Mouse (Mus musculus) adrenal gland, postnatal 36 days (tissue): Measurements from ENCODE around the gene Csf1. TPM values are rescaled to one million over a fixed set of nuclear protein-coding genes. Genes with fewer than 3 reads are reported as not detected.
A peak's percentile ranks its signal among the peaks of the same experiment; 100 is the strongest.

Experiments used
- DNase-seq, 2 experiments: peaks; one replicate each; pipeline ENCODE4 v3.0.0; 2021; ENCODE audit warnings: mixed read lengths in 1 of 2
- total RNA-seq, 2 experiments: library from RNA; stranded (reverse); gene quantifications; 2 replicates each; pipeline ENCODE4 v1.2.3; 2021

Csf1 gene
- total RNA-seq, 2 experiments from 2014 or later, result 14.2 to 27.4 TPM

DNA sequence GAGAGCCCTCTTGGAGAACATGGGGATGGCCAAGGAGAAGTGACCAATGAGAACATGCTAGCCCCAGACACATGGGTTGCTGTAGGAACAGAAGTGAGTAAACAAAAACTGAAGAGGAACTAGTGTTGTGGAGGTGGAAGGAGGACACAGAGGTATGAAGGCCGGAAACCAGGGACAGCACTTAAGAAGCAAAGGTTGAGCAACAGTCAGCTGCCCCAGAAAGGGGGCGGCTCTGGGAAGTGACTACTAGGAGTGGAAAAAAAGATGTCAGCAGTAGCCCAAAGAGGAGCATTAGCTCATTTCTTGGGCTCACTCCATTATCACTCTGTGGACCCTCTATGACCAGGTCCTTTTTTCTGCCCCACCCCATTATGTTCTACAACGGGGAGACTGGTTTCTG is 23.0 kb upstream of the Csf1 start:
- no peak for DNase-seq

DNA sequence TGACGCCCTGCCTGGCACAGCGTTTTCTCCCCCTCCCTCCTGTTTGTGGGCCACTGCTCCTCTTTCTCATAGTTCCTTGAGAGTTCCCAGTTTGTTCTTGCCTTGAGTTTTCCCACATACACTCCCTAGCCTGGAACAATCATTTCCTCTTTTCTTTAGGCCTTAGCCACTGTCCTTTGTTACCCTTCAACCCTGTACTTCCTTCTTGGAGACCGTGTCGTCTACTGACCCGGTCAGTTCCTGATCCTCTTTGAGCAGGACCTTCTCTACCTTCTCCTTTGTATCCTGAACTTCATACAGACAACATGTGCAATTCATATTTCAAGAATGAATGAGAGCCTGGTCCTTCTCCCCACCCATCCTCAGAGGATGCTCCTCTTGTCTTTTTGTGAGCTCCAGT is 21.0 kb upstream of the Csf1 start:
- DNase-seq, result no peak

DNA sequence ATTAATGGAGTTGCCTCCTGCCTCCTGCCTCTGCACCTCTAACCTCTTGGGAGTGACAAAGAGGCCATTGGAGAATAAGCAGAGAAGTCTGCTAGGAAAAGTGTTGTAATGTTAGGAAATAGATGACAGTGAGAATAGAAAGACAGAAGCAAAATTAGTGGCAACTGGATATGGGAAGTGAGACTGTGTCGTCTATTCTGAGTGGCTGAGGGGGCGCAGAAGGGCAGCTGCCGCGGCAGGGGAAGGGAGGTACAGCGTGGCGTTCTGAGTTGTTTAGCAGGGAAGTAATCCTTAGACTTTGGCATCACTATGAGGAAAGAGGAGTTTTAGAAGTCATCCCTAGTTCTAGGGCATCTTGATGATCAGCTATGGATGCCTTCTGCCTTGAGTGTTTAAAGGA is 17.7 kb upstream of the Csf1 start:
- no peak for DNase-seq

DNA sequence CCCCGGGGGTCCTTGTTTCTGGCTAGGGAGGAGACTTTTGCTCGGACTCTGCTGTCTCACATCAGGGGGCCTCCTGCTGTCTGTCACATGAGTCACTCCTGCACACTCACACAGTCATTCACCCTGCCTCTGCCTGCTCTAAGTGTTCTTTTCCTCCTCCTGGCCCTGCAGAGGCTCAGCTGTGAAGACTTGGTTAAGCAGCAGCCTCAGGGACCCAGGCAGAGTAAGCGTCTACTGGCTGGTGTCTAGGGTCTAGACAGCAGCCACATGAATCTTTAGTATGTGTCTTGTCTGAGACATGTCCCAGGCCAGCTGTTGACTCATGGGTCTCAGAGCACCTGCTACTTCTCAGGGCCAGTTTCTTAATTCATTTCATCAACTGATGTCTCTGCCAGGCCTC is 16.0 kb upstream of the Csf1 start:
- DNase-seq, result no peak

DNA sequence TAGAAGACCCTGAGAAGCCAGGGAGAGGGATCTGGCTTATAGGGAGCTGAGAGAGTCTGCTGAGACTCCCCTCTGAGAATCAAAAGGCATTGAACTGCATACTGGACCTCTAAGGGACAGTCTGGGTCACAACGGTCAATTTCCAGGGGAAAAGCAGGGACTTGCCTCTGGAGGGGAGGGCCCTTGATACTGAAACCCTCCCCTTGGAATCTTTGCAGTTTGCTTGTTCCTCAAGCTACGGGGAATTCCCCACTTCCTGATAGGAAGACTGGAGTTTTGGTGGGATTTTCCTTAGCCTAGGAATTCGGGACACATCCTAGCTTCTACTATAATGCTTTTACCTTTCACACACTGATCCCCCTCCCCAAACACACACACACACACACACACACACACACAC is 15.5 kb upstream of the Csf1 start:
- no peak for DNase-seq

DNA sequence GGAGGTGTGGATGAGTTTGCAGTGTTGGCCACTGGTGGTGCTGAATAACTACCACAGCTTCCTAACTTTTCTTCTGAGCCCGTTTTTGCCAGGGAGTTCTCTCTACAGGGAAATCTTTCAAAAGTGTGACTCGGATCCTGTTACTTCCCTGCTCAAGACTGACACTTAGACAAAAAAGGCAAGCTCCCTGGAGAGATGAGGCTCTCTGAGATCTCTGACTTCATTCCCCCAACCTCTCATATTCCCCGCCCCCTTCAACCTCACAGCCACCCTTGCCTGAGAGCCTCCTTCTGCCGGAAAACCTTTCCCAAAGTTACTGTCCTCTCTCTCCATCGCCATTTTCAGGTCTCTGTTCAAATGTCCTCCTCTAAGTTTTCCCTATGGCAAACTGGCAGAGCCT is 14.8 kb upstream of the Csf1 start:
- no peak for DNase-seq

DNA sequence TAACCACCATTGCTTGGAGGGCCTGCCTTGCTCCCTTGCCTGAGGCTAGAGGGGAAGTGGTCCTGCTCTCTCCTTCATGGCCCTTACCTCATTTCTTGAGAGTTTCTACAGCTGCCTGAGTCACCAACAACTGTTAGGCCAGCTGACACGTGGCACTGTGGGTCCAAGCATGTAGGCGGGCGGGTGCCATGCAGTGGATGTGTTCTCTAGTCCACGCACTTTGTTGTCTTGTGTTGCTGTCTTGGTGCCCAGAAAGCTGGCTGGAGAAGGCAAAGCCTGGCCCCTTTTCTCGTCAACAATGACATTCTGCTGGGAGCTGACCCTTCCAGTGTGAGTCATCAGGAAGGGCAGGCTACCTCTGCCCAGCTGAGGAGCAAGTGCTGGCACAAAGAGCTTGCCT is 12.6 kb upstream of the Csf1 start:
- DNase-seq, result peak; percentile 45 to 60

DNA sequence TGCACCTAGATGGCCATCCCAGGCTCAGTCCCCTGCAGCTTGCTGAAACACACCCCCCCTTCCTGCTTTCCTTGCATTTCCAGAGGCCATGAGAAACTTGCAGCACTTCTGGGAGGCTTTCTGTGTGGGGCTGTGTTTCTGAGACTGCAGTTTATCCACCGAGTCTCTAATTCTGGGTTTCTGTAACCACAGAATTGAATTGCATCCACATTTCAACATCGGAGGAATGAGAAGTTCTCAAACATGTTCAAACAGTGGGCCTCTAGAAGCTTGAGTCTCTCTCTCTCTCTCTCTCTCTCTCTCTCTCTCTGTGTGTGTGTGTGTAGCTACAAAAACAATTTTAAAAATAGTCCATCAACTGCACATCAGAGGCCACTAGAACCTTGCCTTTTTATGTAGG is 9.4 kb upstream of the Csf1 start:
- no peak for DNase-seq

DNA sequence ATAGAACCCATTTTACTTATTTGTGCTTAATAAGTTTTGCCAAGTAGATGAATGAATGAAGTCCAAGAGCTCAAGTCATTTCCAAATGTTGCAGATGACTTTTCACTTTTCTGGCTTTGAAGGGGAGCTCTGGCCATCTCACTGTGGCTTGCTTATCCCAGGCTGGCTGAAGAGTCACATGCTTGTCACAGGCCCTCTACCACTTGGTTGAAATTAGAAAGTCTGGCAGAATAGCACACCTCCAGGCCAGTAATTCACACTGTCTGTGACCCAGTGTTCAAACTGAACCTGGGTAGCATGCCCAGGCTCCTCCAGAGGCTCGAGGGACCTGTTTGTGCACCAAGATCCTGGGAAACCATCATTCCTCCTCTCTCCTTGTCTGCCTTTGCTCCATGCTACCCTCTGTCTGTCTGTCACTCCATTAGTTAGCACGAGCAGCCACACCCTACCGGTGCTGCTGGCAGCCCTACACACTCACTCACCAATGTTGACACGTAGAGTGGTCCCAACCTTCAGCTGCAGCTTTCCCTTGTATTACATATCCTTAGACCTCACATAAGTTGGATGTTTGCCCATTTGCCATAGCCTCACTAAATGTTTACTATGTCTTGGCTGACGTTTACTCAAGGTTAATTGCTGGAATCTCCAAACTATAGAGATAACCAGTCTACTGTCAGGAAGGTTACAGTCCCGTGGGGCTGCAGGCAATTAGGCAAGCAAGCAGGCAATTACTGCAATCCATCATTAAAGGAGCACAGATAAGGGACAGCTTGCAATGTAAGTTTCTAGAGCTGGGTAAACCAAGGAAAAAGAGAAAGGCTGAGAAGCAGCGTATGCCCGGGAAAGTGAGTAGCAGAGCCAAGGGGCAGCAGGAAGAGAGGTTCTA is 8.1 kb upstream of the Csf1 start:
- no peak for DNase-seq

DNA sequence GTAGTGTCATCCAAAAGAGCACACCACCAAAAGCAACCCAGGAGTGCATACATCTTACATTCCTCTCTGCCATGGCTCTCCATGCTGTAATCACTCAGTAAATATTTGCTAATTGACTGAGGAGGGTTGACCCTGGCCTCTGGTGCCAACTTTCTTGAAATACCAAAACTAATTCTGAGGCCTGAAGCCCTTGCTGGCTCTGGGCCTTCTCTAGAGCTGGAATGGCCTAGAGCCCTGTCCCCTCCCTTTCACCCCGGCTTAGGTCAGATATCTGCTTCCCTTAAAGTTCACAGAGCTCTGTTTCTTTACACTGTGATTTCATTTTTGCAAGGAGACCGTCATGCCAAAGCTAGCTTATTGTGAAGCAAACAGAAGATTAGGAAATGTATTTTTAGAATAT is 6.5 kb upstream of the Csf1 start:
- peak in 1 of 2 experiments; percentile 57 for DNase-seq

DNA sequence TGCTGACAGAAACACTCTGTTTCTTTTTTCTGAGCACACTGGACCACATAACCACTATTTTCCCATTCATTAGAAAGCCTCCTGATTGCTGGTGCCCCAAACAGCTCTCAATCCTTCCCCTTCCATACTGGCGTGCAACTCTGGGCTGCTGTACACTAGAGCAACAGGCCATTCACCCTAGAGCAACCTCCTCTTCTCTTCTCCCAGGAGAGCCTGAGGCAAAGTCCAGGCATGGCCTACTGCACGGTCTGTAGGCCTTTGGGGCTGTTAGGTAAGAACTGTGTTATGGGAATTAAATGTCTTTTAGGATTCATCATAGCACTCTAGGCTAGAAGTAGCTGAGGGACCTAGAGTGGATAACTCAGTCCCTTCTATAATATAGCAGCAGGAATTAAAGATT is 5.7 kb upstream of the Csf1 start:
- DNase-seq, result no peak

DNA sequence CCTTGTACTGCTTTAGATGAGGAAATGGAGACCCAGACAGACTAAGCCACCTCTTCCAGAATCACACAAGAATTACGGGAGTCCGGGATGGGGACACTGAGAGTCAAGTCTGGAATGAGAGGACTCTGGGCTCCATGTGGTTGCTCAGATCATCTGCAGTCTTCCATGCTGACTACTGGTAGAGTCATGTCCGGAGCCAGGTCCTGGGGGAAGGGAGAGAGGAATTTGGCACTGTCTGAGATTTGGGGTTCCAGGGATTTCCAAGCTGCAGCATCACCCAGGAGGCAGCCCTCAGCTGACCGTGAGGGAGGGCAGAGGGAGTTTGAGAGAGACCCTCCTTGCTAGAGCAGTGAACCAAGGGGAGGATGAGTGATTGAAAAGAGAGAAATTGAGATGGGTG is 3.3 kb upstream of the Csf1 start:
- DNase-seq, result no peak

DNA sequence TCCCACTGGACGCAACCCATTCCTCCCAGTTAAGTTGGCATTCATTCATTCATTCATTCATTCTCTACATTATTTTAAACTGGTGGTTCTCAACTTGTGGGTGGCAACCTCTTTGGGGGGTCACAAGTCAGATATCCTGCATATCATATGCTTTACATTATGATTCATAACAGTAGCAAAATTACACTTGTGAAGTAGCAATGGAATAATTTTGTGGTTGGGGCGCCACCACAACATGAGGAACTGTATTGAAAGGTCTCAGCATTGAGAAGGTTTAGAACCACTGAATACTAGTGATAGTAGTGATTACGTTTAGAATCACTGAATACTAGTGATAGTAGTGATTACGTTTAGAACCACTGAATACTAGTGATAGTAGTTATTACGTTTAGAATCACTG is 1.2 kb upstream of the Csf1 start:
- no peak for DNase-seq

DNA sequence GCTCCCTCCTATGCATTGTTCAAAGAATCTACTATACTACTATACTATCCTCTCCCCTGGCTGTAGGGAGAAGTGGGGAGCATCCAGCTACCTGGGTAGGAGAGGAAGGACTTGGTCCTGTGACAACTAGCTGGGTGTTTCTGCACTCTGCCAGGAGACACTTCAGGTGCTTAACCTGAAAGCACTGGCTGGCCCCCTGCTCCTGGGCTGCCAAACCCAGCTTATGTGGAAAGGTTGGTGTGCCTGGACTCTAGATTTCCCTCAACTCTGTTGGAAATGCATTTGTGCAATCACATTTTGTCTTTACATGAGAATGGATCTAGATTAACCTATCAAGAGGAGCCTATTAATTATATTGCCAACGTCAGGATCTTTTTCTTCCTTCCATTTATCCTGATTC is 502 bp upstream of the Csf1 start:
- no peak for DNase-seq

DNA sequence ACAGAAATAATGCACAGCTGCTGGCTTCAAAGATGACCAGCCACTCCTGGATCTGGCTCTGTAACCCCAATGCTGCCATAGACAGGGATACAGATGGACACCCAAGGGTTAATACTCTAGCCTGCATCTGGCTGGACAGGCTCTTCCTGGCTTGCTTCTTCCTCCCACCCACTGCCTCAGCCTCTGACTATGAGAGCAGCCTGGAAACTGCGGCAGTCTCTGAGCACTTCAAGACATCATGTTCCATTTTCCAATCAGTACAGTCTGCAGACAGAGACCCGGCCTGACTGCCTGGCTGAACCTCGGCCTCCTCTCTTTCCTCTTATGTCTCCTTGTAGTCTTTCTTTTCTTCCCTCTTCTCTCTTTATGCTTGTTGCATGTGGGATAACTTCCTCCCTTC is 1.6 kb downstream of the Csf1 start:
- DNase-seq, result peak in 1 of 2 experiments; percentile 24

DNA sequence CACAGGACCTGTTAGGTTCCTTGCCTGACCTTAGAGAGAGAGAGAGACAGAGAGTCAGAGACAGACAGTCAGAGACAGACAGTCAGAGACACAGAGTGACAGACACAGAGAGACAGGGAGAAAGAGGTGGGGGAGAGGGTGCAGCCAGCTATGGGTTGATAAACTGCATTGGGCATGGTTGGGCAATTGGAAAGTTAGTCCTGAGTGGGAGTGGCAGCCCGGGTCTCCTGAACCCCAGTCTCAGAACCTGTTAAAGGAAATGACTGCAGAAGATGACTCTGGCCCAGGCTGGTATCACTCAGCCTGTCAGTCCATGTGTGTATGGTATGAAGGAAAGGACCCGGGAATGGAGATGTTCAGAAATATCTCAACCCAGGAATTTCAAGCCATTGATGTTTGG is 2.1 kb downstream of the Csf1 start:
- no peak for DNase-seq

DNA sequence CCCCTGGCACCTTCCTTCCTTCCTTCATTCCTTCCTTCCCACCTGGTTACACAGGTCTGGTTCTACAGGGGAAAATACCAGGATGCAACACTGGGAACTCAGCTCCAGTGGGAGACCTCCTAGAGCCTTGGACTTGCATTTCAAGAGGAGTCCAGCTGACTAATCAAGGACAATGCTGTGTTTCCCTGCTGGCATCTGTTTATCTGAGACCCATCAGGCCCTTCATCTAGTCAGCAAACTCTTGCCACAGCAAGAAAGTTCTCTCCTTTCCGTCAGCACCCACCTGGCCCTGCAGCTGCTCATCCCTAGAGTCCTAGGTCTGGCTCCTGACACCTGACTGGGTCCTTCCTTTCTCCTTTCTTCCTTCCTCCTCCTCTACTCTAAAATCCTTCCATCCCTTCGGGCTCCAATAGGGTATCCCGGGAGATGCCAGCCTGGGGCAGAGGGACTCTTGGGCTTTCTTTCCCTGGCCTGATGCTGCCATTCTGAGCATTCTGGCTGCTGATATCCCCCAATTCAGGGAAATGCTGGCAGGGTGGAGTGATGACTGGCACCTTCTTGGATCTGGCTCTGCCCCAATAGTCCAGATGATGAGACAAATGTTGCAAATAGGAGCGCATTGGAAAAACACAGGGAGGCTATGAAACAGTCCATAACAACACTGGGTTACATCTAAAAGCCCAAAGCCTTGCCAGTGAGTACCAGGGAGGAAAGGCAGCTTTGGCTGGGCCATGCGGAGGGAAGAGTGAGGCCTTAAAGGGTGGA is 2.7 kb downstream of the Csf1 start:
- DNase-seq, result no peak

DNA sequence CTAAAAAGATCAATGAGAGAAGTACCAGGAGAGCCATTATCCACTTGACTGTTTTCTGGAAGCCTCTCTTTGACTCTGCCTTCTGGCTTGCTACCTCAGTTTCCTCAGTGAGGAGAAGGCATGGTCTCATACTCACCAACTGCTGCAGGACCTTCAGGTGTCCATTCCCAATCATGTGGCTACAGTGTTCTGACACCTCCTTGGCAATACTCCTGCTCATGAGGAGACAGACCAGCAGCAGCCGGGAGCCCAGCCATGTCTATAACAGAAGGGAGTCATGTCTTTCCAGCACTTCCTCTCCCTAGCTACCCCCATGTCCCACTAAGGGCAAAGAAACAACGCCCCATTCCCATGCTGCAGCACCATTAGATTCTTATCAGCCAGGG is 3.8 kb downstream of the Csf1 start:
- DNase-seq, result no peak

DNA sequence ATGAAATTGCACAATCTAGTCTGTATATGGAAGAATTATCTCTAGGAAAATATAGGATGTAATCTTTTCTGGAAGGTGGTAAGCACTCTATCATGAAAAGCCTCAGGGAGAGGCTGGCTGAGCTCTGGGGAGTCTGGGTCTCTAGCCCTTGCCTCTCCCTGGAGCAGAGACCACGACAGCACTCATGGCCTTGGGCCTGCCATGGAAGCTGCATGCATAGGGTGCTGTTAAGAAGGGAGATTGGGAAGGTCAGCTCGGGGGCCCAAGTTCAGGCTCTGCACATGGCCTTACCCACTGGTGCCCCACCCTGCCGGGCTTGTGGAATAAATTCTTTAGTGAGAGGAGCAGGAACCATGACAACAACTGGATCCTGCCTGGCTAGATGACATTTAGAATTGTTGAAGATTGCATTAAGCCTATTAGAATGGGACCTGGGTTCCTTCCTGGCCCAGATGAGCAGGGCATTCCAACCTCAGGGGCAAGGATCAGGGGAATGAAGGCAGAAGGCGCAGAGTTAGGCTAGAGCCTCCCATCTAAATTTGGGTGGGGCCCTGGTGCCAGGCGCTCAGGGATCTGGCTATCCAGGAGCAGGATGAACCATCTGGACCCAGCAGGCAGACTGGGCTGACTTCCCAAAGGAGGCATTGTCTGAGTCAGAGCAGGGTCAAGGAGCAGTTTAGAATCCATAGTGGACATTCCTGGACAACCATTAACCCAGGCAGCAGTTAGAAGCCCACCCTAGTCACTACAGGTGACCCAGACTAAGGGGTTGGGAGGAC is 4.4 kb downstream of the Csf1 start:
- no peak for DNase-seq

DNA sequence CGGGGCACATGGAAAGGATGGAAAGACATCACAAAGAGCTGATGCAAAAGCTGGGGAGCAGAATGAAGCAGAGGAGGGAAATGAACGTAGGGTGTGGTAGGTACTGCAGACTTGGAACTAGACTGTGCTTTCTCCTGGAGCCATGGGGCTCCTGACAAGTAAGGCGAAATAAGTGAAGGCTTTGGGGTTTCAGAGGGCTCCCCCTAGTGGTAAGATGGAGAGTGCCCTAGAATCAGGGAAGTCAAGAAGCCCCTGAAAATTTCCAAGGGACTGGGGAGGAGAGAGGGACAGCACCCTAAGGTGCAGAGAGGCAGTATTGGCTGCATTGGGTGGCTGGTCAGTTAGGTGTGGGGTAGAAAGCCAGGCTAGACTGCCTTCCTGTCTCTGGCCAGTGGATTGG is 5.6 kb downstream of the Csf1 start:
- peak; percentile 50 to 69 for DNase-seq

DNA sequence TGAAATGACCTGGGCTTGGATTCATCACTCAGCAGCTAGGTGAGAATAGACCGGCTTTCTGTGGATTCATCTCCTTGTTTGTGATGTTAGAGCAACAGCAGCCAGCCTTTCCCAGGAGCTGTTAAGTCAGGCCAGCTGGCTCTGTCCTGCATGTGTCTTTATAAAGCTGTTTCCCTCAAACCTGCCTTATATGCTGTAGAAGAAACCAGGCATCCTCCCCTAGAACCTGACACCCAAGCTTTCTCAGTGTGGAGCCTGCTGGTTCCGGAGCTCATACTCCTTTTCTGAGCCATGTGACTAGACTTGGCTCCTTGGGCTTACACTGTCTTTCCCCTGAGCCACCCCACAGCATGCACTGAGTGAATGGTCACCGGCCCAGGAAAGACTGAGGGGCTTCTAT is 8.7 kb downstream of the Csf1 start:
- no peak for DNase-seq

DNA sequence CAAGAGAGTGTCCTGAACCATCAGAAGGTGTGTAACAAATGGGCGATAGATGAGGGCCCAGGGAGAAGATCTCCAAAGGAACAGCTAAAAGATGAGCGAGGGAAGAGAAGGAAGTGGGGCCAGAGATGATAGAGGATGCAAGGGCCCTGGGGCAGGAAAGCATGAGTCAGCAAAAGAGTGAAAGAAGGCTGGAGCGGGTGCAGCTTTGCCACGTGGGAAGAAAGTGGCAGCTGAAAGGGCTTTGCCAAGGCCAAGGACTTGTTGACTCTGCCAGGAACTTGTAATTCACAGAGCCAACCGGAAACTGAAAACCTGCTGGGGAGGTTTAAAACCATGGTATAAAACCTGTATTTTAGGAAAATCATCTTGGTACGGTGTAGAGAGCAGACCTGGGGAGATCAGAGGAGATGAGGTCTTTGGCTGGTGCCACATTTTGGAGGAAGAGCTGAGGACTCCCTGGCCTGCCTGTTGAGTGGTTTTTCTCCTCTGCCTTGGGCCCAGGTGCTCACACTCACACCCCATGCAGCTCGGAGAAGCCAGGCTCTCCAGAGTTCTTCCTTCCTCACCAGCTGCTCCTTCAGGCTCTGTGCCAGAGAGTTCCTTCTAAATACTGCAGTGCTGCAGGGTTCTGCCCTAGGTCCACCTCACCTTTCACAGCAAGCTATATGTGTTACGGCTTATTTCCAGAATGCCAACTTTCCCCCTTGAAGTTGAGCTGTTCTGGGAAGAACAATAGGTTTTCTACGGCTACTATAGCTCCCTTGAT is 9.3 kb downstream of the Csf1 start:
- peak; percentile 67 to 70 for DNase-seq
